Mouse (Mus musculus) ES-Bruce4 (cell line): ENCODE data around the gene Ift122.

Source experiments
- CTCF ChIP-seq: IDR thresholded peaks from one replicate; pipeline ENCODE4 v1.8.1; 2011; ENCODE audit warnings: low read depth, low read length
- EP300 ChIP-seq: IDR thresholded peaks from 2 replicates; pipeline ENCODE4 v1.6.1; 2011; ENCODE audit warnings: low read depth, low read length; ENCODE audit not compliant: insufficient read depth
- POLR2A ChIP-seq: IDR thresholded peaks from one replicate; pipeline ENCODE4 v1.8.1; 2011; ENCODE audit warnings: low read length; ENCODE audit not compliant: insufficient read depth

GRCm38 (mm10) chr6:115938011-115938410 is 84.7 kb downstream of the Ift122 start:
- TF ChIP-seq CTCF = no peak
- no peak for TF ChIP-seq POLR2A
- no peak for TF ChIP-seq EP300
